Mouse (Mus musculus) forebrain, embryonic 15.5 days (tissue): Measurements from ENCODE around the gene Dnmbp. TPM values are rescaled to one million over a fixed set of nuclear protein-coding genes. Genes with fewer than 3 reads are reported as not detected.

ENCODE experiments used
- ATAC-seq: fragments of 200-750 bp; cut with Nextera tagmentation; replicated peaks from 2 replicates; pipeline ENCODE4 v1.8.0; 2017; ENCODE audit warnings: mild to moderate bottlenecking, moderate TSS enrichment, moderate library complexity
- H3K27ac ChIP-seq: fragments of 300-500 bp; sonication (generic); replicated peaks from 2 replicates; pipeline ENCODE4 v1.5.1; 2015; ENCODE audit warnings: mild to moderate bottlenecking, inconsistent platforms
- H3K27me3 ChIP-seq: fragments of 300-500 bp; sonication (generic); 2 replicates; pipeline ENCODE4 v1.6.1; 2015; ENCODE audit warnings: inconsistent platforms
- H3K36me3 ChIP-seq: fragments of 300-500 bp; sonication (generic); 2 replicates; pipeline ENCODE4 v1.6.1; 2015; ENCODE audit warnings: mild to moderate bottlenecking, inconsistent platforms
- H3K4me1 ChIP-seq: fragments of 300-500 bp; sonication (generic); 2 replicates; pipeline ENCODE4 v1.6.1; 2015; ENCODE audit warnings: inconsistent platforms
- H3K4me2 ChIP-seq: fragments of 300-500 bp; sonication (generic); replicated peaks from 2 replicates; pipeline ENCODE4 v1.6.1; 2015; ENCODE audit warnings: mild to moderate bottlenecking, inconsistent platforms
- H3K4me3 ChIP-seq: fragments of 300-500 bp; sonication (generic); 2 replicates; pipeline ENCODE4 v1.5.1; 2015; ENCODE audit warnings: mild to moderate bottlenecking, inconsistent platforms
- H3K9ac ChIP-seq: fragments of 300-500 bp; sonication (generic); replicated peaks from 2 replicates; pipeline ENCODE4 v1.6.1; 2015; ENCODE audit warnings: mild to moderate bottlenecking, inconsistent platforms
- H3K9me3 ChIP-seq: fragments of 300-500 bp; sonication (generic); 2 replicates; pipeline ENCODE4 v1.6.1; 2016; ENCODE audit warnings: inconsistent platforms
- WGBS: fragments of 180-500 bp; shearing (Covaris S2); methylation state at CpG from one replicate; pipeline ENCODE4 v1.1.7; 2015; ENCODE audit warnings: mixed read lengths; 5-methylcytosine and 5-hydroxymethylcytosine counted together
- polyA plus RNA-seq: library from polyadenylated mRNA; unstranded; fragments of >200 nt; fragmentation: Nextera tagmentation; extraction: Ambion mirVana; gene quantifications from 2 replicates; pipeline ENCODE4 v1.2.1, GENCODE M21; 2015

Gene Dnmbp
- polyA plus RNA-seq, 1 experiment from 2014 or later: 8.7 TPM

GRCm38 (mm10) chr19:43847966-43848365, 92.0 kb downstream of the Dnmbp start:
- 95% methylated on average over 15 of the region's 15 CpGs for WGBS
- no peak for ATAC-seq
- H3K36me3 ChIP-seq: peaks cover 38% of the 10 kb centered on the region

GRCm38 (mm10) chr19:43847056-43847455, 92.9 kb downstream of the Dnmbp start:
- Histone ChIP-seq H3K4me3 (no peak overlapping the region), H3K36me3 (peaks cover 37% of the 10 kb centered on the region), H3K4me2 (no peak overlapping the region), H3K9ac (no peak overlapping the region), H3K9me3 (no peaks in the 10 kb centered on the region), H3K27me3 (no peaks in the 10 kb centered on the region), H3K4me1 (no peaks in the 10 kb centered on the region), H3K27ac (no peak overlapping the region)
- no peak for ATAC-seq
- WGBS: 90% methylated on average over 15 of the region's 15 CpGs

More at GRCm38 (mm10) chr19:43847966-43848365, 92.0 kb downstream of the Dnmbp start:
- no peak overlapping the region for H3K9ac ChIP-seq
- no peaks in the 10 kb centered on the region for H3K27me3 ChIP-seq
- H3K4me1 ChIP-seq: no peaks in the 10 kb centered on the region
- H3K4me3 ChIP-seq: no peak overlapping the region
- H3K27ac ChIP-seq: no peak overlapping the region
- H3K4me2 ChIP-seq: no peak overlapping the region
- no peaks in the 10 kb centered on the region for H3K9me3 ChIP-seq

DNA sequence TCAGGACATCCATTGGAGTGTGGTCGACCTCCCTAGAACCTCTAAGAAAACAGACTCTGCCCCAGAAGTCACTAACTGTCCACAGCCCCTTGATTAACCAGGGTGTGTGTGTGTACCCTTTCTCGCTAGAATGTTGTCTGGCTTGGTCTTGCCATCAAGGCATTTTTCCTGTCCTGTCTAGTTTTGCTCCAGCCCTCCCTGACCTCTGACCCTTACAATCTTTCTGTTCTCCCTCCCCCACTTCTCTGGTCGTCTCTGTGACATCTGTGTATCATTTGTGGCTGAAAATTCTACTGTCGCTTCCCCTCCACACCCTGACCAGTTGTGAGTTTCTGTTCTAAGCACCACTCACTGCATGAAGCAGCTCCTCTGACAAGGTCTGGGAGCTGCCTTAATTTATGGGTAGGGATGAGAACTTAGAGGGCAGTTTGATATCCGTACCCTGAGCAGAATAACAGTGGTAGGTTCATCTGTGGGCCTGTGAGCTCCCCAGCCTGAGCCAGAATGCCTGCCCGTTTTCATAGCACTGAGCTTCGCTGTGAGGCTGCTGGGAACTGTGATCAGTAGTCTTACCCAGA, 94.6 kb downstream of the Dnmbp start:
- Histone ChIP-seq H3K9ac (no peak overlapping the region), H3K4me3 (no peak overlapping the region), H3K4me2 (no peak overlapping the region), H3K36me3 (peaks cover 30% of the 10 kb centered on the region), H3K27ac (no peak overlapping the region), H3K4me1 (no peaks in the 10 kb centered on the region), H3K27me3 (no peaks in the 10 kb centered on the region), H3K9me3 (no peaks in the 10 kb centered on the region)
- WGBS: 75% methylated on average over 7 of the region's 7 CpGs
- no peak for ATAC-seq

DNA sequence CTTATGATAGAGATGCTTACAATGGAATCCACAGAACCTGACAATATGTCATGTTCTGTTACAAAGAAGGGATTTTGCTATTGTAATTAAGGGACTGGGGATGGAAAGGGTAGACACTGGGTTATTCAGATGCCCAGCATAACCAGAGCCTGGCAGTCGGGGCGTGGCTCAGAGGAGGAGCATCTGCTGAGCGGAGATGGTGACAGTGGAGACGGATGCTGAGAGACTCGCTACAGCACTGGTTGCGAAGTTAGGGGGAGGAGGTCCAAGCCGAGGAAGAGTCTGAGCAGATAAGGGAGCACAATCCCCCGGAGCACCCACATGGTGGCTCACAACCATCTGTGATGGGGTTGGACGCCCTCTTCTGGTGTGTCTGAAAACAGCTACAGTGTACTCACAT, 96.8 kb downstream of the Dnmbp start:
- no peak for ATAC-seq
- Histone ChIP-seq H3K4me2 (no peak overlapping the region), H3K27me3 (no peaks in the 10 kb centered on the region), H3K36me3 (peaks cover 13% of the 10 kb centered on the region), H3K9ac (no peak overlapping the region), H3K27ac (no peak overlapping the region), H3K4me1 (no peaks in the 10 kb centered on the region), H3K9me3 (no peaks in the 10 kb centered on the region), H3K4me3 (no peak overlapping the region)
- WGBS: 90% methylated on average over 9 of the region's 9 CpGs

DNA sequence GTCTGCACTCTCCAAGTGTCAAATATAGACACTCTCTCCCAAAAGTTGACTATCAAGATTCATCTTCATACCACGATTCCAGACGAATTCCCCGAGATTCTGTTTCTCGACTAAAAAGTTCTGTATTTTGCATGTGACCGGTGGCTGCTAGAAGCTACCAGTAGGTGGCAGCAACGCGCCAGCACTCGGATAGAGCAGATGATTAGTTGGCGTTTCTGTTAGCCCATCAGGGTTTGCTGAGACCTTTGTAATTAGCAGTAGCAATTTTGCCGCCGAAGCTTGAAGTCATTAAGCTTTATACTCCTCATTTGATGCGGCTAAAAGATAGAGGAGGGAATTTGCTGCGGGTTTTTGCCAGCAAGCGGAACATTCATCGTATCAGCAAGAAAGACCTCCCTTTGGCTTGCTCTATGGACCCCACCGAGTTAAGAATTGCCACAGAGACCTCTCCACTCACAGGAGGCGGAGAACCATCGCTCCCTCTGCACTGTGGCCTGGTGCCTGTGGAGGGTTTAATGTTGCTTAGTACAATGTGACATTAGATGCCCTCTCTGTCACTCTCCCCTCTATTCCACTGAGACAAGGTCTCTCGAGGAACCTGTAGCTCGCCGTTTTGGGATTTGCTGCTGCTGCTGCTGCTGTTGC, 107.4 kb downstream of the Dnmbp start:
- Histone ChIP-seq H3K27ac (no peak overlapping the region), H3K4me2 (no peak overlapping the region)
- ATAC-seq: no peak; the same call in 1 of the 2 replicates

GRCm38 (mm10) chr19:43826855-43827254, 113.1 kb downstream of the Dnmbp start:
- no peaks in the 10 kb centered on the region for H3K27me3 ChIP-seq
- H3K9ac ChIP-seq: no peak overlapping the region
- whole genome bisulfite sequencing: 79% methylated on average over 8 of the region's 8 CpGs
- no peak overlapping the region for H3K4me2 ChIP-seq
- H3K4me3 ChIP-seq: no peak overlapping the region
- no peak for ATAC-seq
- no peaks in the 10 kb centered on the region for H3K4me1 ChIP-seq
- H3K27ac ChIP-seq: no peak overlapping the region
- H3K36me3 ChIP-seq: no peaks in the 10 kb centered on the region
- H3K9me3 ChIP-seq: no peaks in the 10 kb centered on the region

More for the DNA sequence above, 107.4 kb downstream of the Dnmbp start:
- no peak overlapping the region for H3K4me3 ChIP-seq
- H3K36me3 ChIP-seq: no peaks in the 10 kb centered on the region
- 24% methylated on average over 21 of the region's 21 CpGs for WGBS
- H3K9me3 ChIP-seq: no peaks in the 10 kb centered on the region
- no peaks in the 10 kb centered on the region for H3K4me1 ChIP-seq
- 0 out of 2 replicates have a peak, but pooled peaks cover 3% of the 10 kb centered on the region for H3K27me3 ChIP-seq
- no peak overlapping the region for H3K9ac ChIP-seq

- no peak for ATAC-seq
- no peaks in the 10 kb centered on the region for H3K36me3 ChIP-seq
- H3K27ac ChIP-seq: no peak overlapping the region
- H3K9me3 ChIP-seq: no peaks in the 10 kb centered on the region
- H3K4me2 ChIP-seq: no peak overlapping the region
- H3K4me3 ChIP-seq: no peak overlapping the region
- H3K4me1 ChIP-seq: no peaks in the 10 kb centered on the region
- no peaks in the 10 kb centered on the region for H3K27me3 ChIP-seq
- H3K9ac ChIP-seq: no peak overlapping the region
- 68% methylated on average over 14 of the region's 14 CpGs for WGBS
These were observed 124.2 kb downstream of the Dnmbp start for GRCm38 (mm10) chr19:43815661-43816414.

GRCm38 (mm10) chr19:43813315-43813714, 126.7 kb downstream of the Dnmbp start:
- no peak for ATAC-seq
- Histone ChIP-seq H3K36me3 (no peaks in the 10 kb centered on the region), H3K9me3 (no peaks in the 10 kb centered on the region), H3K4me3 (no peak overlapping the region), H3K4me1 (no peaks in the 10 kb centered on the region), H3K4me2 (no peak overlapping the region), H3K27ac (no peak overlapping the region), H3K9ac (no peak overlapping the region), H3K27me3 (no peaks in the 10 kb centered on the region)
- 91% methylated on average over 10 of the region's 10 CpGs for WGBS

GRCm38 (mm10) chr19:43811419-43811818, 128.6 kb downstream of the Dnmbp start:
- H3K4me2 ChIP-seq: no peak overlapping the region
- H3K9me3 ChIP-seq: no peaks in the 10 kb centered on the region
- no peak for ATAC-seq
- H3K4me3 ChIP-seq: no peak overlapping the region
- WGBS: 97% methylated on average over 4 of the region's 4 CpGs
- no peaks in the 10 kb centered on the region for H3K27me3 ChIP-seq
- no peaks in the 10 kb centered on the region for H3K36me3 ChIP-seq
- no peak overlapping the region for H3K27ac ChIP-seq
- H3K4me1 ChIP-seq: no peaks in the 10 kb centered on the region
- no peak overlapping the region for H3K9ac ChIP-seq

- no peak overlapping the region for H3K27ac ChIP-seq
- no peak overlapping the region for H3K4me2 ChIP-seq
- H3K27me3 ChIP-seq: no peaks in the 10 kb centered on the region
- no peaks in the 10 kb centered on the region for H3K4me1 ChIP-seq
- ATAC-seq: no peak
- H3K4me3 ChIP-seq: no peak overlapping the region
- WGBS: 40% methylated on average over 4 of the region's 4 CpGs
- H3K9ac ChIP-seq: no peak overlapping the region
- no peaks in the 10 kb centered on the region for H3K36me3 ChIP-seq
- H3K9me3 ChIP-seq: no peaks in the 10 kb centered on the region
These were observed 130.7 kb downstream of the Dnmbp start for GRCm38 (mm10) chr19:43809331-43809730.

- 75% methylated on average over 10 of the region's 10 CpGs for WGBS
- no peak for ATAC-seq
- Histone ChIP-seq H3K9me3 (no peaks in the 10 kb centered on the region), H3K4me1 (no peaks in the 10 kb centered on the region), H3K36me3 (no peaks in the 10 kb centered on the region), H3K4me2 (no peak overlapping the region), H3K4me3 (no peak overlapping the region), H3K27me3 (no peaks in the 10 kb centered on the region; the same call in 1 of the 2 replicates), H3K9ac (no peak overlapping the region), H3K27ac (no peak overlapping the region)
These were observed 136.1 kb downstream of the Dnmbp start for GRCm38 (mm10) chr19:43803866-43804265.

- no peak overlapping the region for H3K9ac ChIP-seq
- H3K27me3 ChIP-seq: no peaks in the 10 kb centered on the region; the same call in 1 of the 2 replicates
- H3K4me3 ChIP-seq: no peak overlapping the region
- H3K27ac ChIP-seq: no peak overlapping the region
- H3K4me1 ChIP-seq: no peaks in the 10 kb centered on the region
- H3K4me2 ChIP-seq: no peak overlapping the region
- H3K36me3 ChIP-seq: no peaks in the 10 kb centered on the region
- ATAC-seq: no peak
- WGBS: 73% methylated on average over 9 of the region's 9 CpGs
- H3K9me3 ChIP-seq: no peaks in the 10 kb centered on the region
These were observed 138.5 kb downstream of the Dnmbp start for GRCm38 (mm10) chr19:43801427-43802051.
